Mouse (Mus musculus): Measurements from ENCODE around the gene Ing5. TPM values are rescaled to one million over a fixed set of nuclear protein-coding genes. Genes with fewer than 3 reads are reported as not detected.
"Not testable (repeated sequence)": the region's sequence is repeated elsewhere in the genome, so short reads cannot be mapped to it uniquely, and the experiment has no call there.

Gene Ing5
- polyA plus RNA-seq, 1 experiment = 7.6 TPM

- TF ChIP-seq POLR2A (IDR thresholded peaks at IDR 0.05; ENCODE audit: low read depth, low read length) (no peak), CTCF (IDR thresholded peaks at IDR 0.05; ENCODE audit: extremely low read depth, insufficient read depth, insufficient read length, insufficient replicate concordance) (no peak)
- WGBS = 81% methylated on average over 3 of the region's 3 CpGs
- no peak for DNase-seq (ENCODE audit: low read depth in 1 of 2, low spot score in 2 of 2)
Measured at GRCm38 (mm10) chr1:93857991-93858390, 54.2 kb downstream of the Ing5 start.

GRCm38 (mm10) chr1:93859619-93860018, 55.9 kb downstream of the Ing5 start:
- H3K4me3 ChIP-seq (ENCODE audit: extremely low read depth, insufficient read depth, insufficient read length) = no peak overlapping the region
- H3K27me3 ChIP-seq (ENCODE audit: control insufficient read depth, insufficient read depth, low read length) = no peaks in the 10 kb centered on the region
- TF ChIP-seq POLR2A (IDR thresholded peaks at IDR 0.05; ENCODE audit: low read depth, low read length) (no peak), CTCF (IDR thresholded peaks at IDR 0.05; ENCODE audit: extremely low read depth, insufficient read depth, insufficient read length, insufficient replicate concordance) (no peak)
- DNase-seq (ENCODE audit: low read depth in 1 of 2, low spot score in 2 of 2) = no peak
- H3K4me1 ChIP-seq (ENCODE audit: control insufficient read depth, insufficient read depth, insufficient read length) = no peaks in the 10 kb centered on the region
- no peaks in the 10 kb centered on the region for H3K36me3 ChIP-seq (ENCODE audit: control insufficient read depth, insufficient read depth, low read length)
- H3K27ac ChIP-seq (ENCODE audit: insufficient read depth, low read length) = no peak overlapping the region

More at GRCm38 (mm10) chr1:93857991-93858390, 54.2 kb downstream of the Ing5 start:
- H3K4me3 ChIP-seq (ENCODE audit: extremely low read depth, insufficient read depth, insufficient read length) = no peak overlapping the region
- H3K36me3 ChIP-seq (ENCODE audit: control insufficient read depth, insufficient read depth, low read length) = no peaks in the 10 kb centered on the region
- H3K4me1 ChIP-seq (ENCODE audit: control insufficient read depth, insufficient read depth, insufficient read length) = no peaks in the 10 kb centered on the region
- no peak overlapping the region for H3K27ac ChIP-seq (ENCODE audit: insufficient read depth, low read length)
- H3K27me3 ChIP-seq (ENCODE audit: control insufficient read depth, insufficient read depth, low read length) = no peaks in the 10 kb centered on the region

DNA sequence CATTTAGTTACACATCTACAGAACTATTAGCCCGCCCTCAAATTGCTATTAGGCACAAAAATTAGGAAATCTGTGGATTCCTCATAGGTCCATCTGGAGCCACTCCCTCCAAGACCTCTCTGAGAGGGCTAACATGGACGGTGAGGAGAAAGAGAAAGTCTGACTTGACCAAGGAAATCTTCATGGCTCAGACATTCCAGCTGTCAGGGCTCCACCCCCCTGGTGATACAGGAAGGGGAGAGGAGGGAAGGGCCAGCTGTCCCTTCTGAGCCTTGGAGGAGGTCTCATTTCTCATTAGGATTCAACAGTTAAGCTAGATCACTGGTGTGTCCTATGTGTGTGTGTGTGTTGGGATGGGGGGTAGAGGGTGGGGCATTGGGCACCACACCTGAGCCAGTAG, 57.3 kb downstream of the Ing5 start, which contains the start of gene Gal3st2:
Gene Gal3st2 (plus strand): TSS at position 259 of the 400 bp plus-strand sequence.
- DNase-seq (ENCODE audit: low read depth in 1 of 2, low spot score in 2 of 2); H3K4me3 ChIP-seq (ENCODE audit: extremely low read depth, insufficient read depth, insufficient read length); H3K4me1 ChIP-seq (ENCODE audit: control insufficient read depth, insufficient read depth, insufficient read length); H3K27me3 ChIP-seq (ENCODE audit: control insufficient read depth, insufficient read depth, low read length); H3K27ac ChIP-seq (ENCODE audit: insufficient read depth, low read length); H3K36me3 ChIP-seq (ENCODE audit: control insufficient read depth, insufficient read depth, low read length): not testable (repeated sequence)
- WGBS = 70% methylated on average over 2 of the region's 2 CpGs

Other genes with a start within 250 kb of the Ing5 start
- gene Stk25, start 145.3 kb upstream of the Ing5 start, polyA plus RNA-seq (2012; rRNA removed) = 63.2 and 65.6 TPM in 2 replicates
- gene Bok, start 118.3 kb upstream of the Ing5 start, polyA plus RNA-seq (2012; rRNA removed) = 37.2 and 43.6 TPM in 2 replicates
- gene Atg4b, start 52.5 kb upstream of the Ing5 start, polyA plus RNA-seq (2012; rRNA removed) = 38.5 and 43.0 TPM in 2 replicates
- 16.5 and 17.2 TPM in 2 replicates for gene Thap4, start 49.1 kb upstream of the Ing5 start, polyA plus RNA-seq (2012; rRNA removed)
- 43.7 and 44.0 TPM in 2 replicates for gene Dtymk, start 2.0 kb upstream of the Ing5 start, polyA plus RNA-seq (2012; rRNA removed)
- gene D2hgdh, start 20.9 kb downstream of the Ing5 start, polyA plus RNA-seq (2012; rRNA removed) = 17.0 and 20.3 TPM in 2 replicates
- gene Gal3st2, start 57.3 kb downstream of the Ing5 start, polyA plus RNA-seq (2012; rRNA removed) = 0.94 and 3.8 TPM in 2 replicates
- 3.5 and 3.7 TPM in 2 replicates for gene Gal3st2b, start 114.3 kb downstream of the Ing5 start, polyA plus RNA-seq (2012; rRNA removed)
- gene Gal3st2c, start 186.5 kb downstream of the Ing5 start, polyA plus RNA-seq (2012; rRNA removed) = 0.04 and 0.05 TPM in 2 replicates
- gene Neu4, start 216.5 kb downstream of the Ing5 start, polyA plus RNA-seq (2012; rRNA removed) = not detected in 2 replicates
- 2.4 and 3.4 TPM in 2 replicates for gene Pdcd1, start 248.6 kb downstream of the Ing5 start, polyA plus RNA-seq (2012; rRNA removed)

All from spleen, adult 2 months (tissue).